Mouse (Mus musculus) left cerebral cortex, postnatal 25 days (tissue): ENCODE data around the gene Lrrn2. TPM values are rescaled to one million over a fixed set of nuclear protein-coding genes. Genes with fewer than 3 reads are reported as not detected.

Experiments used
- DNase-seq, 2 experiments: peaks; one replicate each; pipeline ENCODE4 v3.0.0; 2022; ENCODE audit warnings: low spot score in 2 of 2, mixed read lengths in 1 of 2
- intact Hi-C: fragments of 180-260 bp; cut with DNase I; formaldehyde crosslinking; loops from one replicate; pipeline ENCODE4 v1.15.1; 2025
- total RNA-seq, 2 experiments: library from RNA; stranded (reverse); gene quantifications; 2 replicates each; pipeline ENCODE4 v1.2.3; 2021

Gene Lrrn2
- total RNA-seq, 2 experiments from 2014 or later, result 90.8 to 106 TPM

GRCm38 (mm10) chr1:132921071-132921470 lies 41.0 kb downstream of the Lrrn2 start:
- peak in 1 of 2 experiments; percentile 16 for DNase-seq

GRCm38 (mm10) chr1:132922257-132922656 lies 42.2 kb downstream of the Lrrn2 start:
- intact Hi-C loops, result no loop called here
- no peak for DNase-seq

More at GRCm38 (mm10) chr1:132921071-132921470, 41.0 kb downstream of the Lrrn2 start:
- intact Hi-C loops, result no loop called here

- intact Hi-C loops, result no loop called here
Measured at GRCm38 (mm10) chr1:132925270-132925669, 45.2 kb downstream of the Lrrn2 start.

GRCm38 (mm10) chr1:132928032-132928906 lies 48.2 kb downstream of the Lrrn2 start:
- intact Hi-C loops, result no loop called here
- no peak for DNase-seq

More at GRCm38 (mm10) chr1:132925270-132925669, 45.2 kb downstream of the Lrrn2 start:
- DNase-seq, result no peak

GRCm38 (mm10) chr1:132928907-132929250 lies 48.8 kb downstream of the Lrrn2 start:
- intact Hi-C loops, result no loop called here

GRCm38 (mm10) chr1:132930291-132930690 lies 50.2 kb downstream of the Lrrn2 start:
- no peak for DNase-seq
- intact Hi-C loops, result no loop called here

More at GRCm38 (mm10) chr1:132928907-132929250, 48.8 kb downstream of the Lrrn2 start:
- no peak for DNase-seq

GRCm38 (mm10) chr1:132932421-132932820 lies 52.3 kb downstream of the Lrrn2 start:
- intact Hi-C loops, result no loop called here

GRCm38 (mm10) chr1:132934856-132935255 lies 54.8 kb downstream of the Lrrn2 start:
- peak; percentile 62 to 81 for DNase-seq
- intact Hi-C loops, result loop anchor here (1.0 kb wide), 1 partner anchor 42 kb away; no protein-coding TSS in a partner anchor

More at GRCm38 (mm10) chr1:132932421-132932820, 52.3 kb downstream of the Lrrn2 start:
- no peak for DNase-seq

- intact Hi-C loops, result no loop called here
- no peak for DNase-seq
Measured at GRCm38 (mm10) chr1:132937296-132938030, 57.4 kb downstream of the Lrrn2 start.

GRCm38 (mm10) chr1:132938975-132939374 lies 58.9 kb downstream of the Lrrn2 start:
- DNase-seq, result peak in 1 of 2 experiments; percentile 29
- intact Hi-C loops, result no loop called here

- no peak for DNase-seq
- intact Hi-C loops, result no loop called here
Measured at GRCm38 (mm10) chr1:132945826-132946225, 65.8 kb downstream of the Lrrn2 start.

GRCm38 (mm10) chr1:132947811-132948210 lies 67.7 kb downstream of the Lrrn2 start:
- no peak for DNase-seq
- intact Hi-C loops, result no loop called here

- intact Hi-C loops, result no loop called here
- no peak for DNase-seq
Measured at GRCm38 (mm10) chr1:132956809-132957208, 76.7 kb downstream of the Lrrn2 start.

- no peak for DNase-seq
- intact Hi-C loops, result no loop called here
Measured at GRCm38 (mm10) chr1:132961751-132962150, 81.7 kb downstream of the Lrrn2 start.

GRCm38 (mm10) chr1:132964106-132964505 lies 84.0 kb downstream of the Lrrn2 start:
- no peak for DNase-seq
- intact Hi-C loops, result no loop called here

GRCm38 (mm10) chr1:132964691-132965090 lies 84.6 kb downstream of the Lrrn2 start:
- intact Hi-C loops, result no loop called here
- no peak for DNase-seq

- intact Hi-C loops, result loop anchor here (2.0 kb wide), 1 partner anchor 210 kb away; no protein-coding TSS in a partner anchor
- DNase-seq, result peak; percentile 37 to 43
Measured at GRCm38 (mm10) chr1:132968659-132969058, 88.6 kb downstream of the Lrrn2 start.

GRCm38 (mm10) chr1:132977402-132977801 lies 97.3 kb downstream of the Lrrn2 start:
- intact Hi-C loops, result no loop called here
- DNase-seq, result no peak

GRCm38 (mm10) chr1:132981232-132981631 lies 101.2 kb downstream of the Lrrn2 start:
- DNase-seq, result no peak

GRCm38 (mm10) chr1:132982728-132983127 lies 102.7 kb downstream of the Lrrn2 start:
- peak; percentile 67 to 84 for DNase-seq
- intact Hi-C loops, result loop anchor here (1.0 kb wide), 1 partner anchor 223 kb away; no protein-coding TSS in a partner anchor

More at GRCm38 (mm10) chr1:132981232-132981631, 101.2 kb downstream of the Lrrn2 start:
- intact Hi-C loops, result no loop called here
